Mouse (Mus musculus): Measurements from ENCODE around the gene Arr3.

DNA sequence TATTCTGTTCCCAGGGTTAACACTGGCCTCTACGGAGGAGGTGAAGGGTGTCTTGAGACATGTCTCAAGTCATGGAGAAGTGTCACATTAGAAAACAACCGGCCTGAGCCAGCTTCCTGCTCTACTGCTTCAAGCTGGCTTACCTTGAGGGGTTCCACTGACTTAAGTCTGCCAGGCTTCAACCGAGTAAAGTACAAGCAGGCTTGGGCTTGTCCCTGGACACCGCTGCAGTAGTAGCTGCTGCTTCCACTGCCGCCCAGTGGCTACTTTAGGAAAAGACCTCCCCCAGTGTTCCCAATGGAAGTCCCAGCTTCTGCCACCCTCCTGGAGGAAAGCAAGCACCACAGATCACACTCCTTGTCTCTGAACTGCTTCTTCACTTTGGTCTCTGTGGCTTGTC is 7.9 kb upstream of the Arr3 start:
- TF ChIP-seq CTCF (IDR thresholded peaks at IDR 0.05; ENCODE audit: low read depth), result peak; percentile 54
- no peak for TF ChIP-seq EP300 (IDR thresholded peaks at IDR 0.05; ENCODE audit: low read depth)
